Mouse (Mus musculus): ENCODE measurements around the gene Tarbp2.

The Tarbp2 gene

DNA sequence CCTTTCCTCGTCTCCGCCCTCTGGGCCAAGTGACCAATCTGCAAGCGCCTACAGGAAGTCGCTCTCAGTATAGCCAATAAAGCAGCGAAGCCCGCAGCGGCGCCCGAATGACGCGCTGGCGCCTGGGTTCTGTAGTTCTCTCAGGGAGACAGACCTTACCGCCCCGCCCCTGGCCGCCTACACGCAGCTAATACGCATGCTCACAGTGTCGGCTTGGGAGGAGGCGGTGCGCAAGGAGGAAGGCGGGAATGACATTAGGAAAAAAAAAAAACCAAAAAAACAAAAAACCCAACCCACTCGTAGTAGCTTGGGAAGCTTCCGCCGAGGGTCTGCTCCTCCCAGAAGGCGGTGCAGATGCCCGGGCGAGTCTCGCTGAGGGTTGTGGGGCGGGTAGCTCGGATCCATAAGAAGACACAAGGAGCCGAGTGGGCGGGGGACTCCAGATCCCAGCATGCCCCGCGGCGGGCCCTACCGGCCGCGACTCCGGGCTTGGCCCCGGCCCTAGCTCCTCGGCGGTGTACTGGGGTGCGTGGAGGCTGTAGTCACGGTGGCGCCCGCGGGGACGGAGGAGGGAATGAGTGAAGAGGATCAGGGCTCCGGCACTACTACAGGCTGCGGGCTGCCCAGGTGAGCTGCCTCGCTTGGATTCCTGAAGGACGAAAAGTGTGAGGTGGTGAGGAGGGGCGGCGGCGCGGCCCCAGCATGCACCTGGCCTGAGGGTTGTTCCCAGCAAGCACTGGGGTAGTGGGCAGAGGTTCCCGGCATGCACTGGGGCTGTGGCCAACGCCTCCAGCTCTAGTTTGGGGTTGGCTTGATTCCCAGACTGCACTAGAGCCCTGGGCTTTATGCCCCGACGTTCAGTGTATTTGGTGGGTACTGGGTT lies at the start of gene Tarbp2:
Tarbp2 (plus strand) TSS at position 217 of the 883 bp plus-strand sequence.
- DNase-seq: peak; percentile 97

DNA sequence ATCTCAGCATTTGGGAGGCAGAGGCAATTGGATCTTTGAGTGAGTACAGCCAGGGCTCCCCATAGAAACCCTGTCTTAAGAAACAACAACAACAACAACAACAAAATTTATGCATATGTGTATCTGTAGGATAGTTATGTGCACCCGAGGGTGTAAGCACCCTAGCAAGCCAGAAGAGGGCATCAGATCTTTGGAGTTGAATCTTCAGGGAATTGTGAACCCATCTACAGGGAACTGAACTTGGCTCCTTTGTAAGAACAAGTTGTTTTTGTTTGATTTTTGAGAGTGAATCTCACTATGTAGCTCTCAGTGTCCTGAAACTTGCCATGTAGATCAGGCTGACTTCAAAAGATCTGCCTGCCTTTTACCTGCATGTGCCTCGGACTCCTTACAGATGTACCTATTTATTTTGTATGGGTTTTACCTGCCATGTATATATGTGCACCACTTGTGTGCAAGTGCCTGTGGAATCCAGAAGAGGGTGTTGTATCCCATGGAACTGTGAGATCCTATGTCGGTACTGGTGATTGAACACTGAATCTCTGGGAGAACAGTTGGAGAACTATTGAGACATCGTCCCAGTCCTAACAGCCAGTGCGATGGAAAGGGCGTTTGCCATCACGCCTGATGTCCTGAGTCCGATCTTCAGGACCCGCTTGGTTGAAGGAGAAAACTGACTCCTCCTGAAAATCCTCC lies 49.2 kb upstream of the Tarbp2 start:
- no peak for DNase-seq

DNA sequence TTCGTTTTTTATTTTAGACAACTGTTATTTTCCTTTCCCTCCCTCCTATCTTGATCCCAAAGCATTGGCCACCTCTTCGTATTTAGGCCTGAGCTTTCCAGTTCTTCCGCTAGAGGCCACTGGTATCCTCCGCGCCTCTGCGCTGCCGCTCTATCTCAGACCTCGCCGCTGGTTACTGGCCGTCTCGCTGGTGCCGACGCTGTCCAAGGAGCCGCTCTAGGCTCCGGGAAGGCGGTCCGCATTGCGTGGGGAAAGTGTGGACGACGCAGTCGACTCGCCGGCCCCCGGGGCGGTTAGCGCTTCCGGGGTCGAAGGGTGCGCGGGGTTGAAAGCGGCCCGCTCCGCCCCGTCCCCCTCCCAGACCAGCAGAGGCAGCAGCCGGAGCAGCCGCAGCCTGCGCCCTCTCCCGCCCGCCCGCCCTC lies 47.8 kb upstream of the Tarbp2 start, which contains the start of gene Pcbp2:
Pcbp2 (plus strand) TSS at position 357 of the 422 bp plus-strand sequence.
- DNase-seq: peak; percentile 94

DNA sequence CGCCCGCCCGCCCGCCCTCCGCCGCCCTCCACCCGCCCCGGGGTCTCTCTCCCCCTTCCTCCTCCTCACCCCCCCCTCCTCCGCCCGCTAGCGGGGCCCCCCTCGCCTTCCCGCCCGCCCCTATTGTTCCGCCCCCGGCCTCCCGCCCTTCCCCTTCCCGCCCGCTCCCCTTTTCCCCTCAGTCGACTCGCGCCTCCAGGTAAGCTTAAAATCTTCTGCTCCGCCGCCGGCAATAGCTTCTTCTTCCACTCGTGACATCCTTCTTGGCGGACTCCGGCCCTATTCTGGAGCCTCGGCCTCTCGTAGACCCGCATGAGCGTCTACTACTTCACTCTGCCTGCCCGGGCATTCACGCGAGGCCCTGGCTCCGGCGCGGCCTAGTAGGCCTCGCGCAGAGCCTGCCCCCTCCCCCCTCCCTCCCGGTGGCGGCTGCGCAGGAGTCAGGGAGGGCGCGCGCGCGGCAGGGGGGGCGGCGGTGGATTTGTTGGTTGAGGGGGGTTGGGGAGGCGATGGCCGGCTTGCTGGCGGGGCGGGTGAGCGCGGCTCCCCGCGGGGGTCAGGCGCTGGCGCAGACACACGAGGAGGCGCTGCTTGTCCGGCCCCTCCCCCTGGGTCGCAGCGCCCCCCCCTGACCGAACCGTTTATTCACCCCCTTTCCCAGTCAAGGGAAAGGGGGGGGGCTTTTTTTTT lies 47.2 kb upstream of the Tarbp2 start:
- DNase-seq: peak; percentile 87

DNA sequence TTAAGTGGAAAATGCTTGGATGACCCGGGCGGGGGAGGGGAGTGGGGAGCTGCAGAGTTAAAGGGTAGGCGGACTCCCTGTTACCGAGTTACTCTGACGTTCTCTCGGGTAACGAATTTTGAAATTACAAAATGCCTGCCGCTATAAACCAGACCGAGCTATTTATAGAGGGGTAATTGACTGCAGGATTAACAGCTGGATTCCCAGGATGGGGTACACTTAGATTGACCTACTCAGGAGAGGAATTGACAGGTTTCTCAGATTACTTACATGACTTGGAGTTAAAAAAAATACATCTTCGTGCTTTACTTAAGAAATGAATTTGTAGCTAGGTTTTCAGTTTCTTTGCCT lies 46.7 kb upstream of the Tarbp2 start:
- DNase-seq: no peak

DNA sequence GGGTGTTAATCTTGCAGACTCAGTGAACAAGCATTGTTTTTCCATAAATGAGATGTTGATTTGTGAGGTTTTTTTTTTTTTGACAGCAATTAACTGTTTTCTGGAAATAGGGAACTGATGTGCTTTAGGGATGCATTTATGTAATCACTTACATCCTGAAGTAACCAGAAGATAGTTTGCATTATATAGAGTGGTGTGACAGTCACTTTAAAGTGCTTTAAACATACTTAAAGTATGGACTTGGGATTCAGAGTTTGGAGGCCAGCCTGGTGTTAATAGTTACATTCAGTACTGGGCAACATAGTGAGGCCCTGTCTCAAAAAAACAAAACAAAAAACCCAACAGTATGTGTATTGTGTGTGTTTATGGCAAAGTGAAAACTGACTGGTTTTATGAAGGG lies 46.3 kb upstream of the Tarbp2 start:
- no peak for DNase-seq

DNA sequence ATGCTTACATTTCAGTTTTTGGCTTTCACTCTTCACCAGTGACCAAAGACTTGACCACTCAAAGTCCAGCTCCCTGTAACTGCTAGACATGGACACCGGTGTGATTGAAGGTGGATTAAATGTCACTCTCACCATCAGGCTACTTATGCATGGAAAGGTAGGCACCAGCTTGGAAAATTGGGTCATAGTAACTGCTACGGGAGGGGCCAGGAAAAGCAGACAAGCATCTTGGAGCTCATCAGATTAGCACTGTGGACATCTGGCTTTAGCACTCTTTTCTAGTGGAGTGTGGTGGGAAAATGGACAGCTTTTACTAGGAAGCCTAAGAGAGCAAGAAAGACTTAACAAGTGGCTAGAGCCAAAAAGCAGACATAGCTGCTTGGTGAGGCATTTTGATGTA lies 44.7 kb upstream of the Tarbp2 start:
- DNase-seq: no peak

DNA sequence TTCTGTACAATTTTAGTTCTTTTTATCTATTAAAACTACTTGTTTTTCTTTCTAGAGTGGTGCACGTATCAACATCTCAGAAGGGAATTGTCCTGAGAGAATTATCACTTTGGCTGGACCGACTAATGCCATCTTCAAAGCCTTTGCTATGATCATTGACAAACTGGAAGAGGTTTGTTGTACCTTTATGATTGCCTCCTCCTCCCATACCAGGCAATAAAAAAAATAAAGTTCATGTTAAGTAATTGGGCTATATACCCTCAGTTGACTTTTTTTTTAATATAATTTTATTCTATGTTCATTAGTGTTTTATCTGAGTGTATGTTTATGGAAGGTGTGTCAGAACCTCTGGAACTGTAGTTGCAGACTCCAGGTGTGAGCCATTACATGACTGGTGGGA lies 43.5 kb upstream of the Tarbp2 start:
- no peak for DNase-seq

DNA sequence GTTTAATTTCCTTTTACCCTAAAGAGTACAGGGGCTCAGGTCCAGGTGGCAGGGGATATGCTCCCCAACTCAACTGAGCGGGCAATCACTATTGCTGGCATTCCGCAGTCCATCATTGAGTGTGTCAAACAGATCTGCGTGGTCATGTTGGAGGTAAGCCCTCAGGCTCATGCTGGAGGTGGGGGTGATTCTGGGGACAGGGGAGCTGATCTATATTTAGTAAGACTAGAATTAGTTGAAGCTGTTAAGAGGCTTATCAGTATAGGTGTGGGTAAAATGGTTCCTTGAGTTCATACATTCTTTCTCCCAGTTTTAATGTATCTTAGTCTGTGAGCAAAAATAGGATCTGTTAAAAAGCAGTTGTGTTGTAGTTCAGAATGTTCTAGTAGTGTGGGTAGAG lies 34.9 kb upstream of the Tarbp2 start:
- no peak for DNase-seq

DNA sequence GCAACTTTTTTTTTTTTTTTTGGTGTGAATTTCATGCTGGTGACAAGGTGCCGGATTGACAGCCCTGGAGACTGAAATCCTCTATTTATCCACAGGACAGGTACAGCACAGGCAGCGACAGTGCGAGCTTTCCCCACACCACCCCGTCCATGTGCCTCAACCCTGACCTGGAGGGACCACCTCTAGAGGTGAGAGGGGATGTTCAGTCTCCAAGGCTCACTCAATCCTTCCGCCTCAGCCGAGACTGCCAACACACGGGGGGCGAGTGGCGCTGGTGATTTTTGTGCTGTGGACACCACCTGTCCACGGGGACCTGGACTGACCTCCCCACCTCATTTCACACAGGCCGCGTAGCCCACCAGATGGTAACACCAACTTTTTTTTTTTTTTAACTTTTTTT lies 32.1 kb upstream of the Tarbp2 start:
- no peak for DNase-seq

DNA sequence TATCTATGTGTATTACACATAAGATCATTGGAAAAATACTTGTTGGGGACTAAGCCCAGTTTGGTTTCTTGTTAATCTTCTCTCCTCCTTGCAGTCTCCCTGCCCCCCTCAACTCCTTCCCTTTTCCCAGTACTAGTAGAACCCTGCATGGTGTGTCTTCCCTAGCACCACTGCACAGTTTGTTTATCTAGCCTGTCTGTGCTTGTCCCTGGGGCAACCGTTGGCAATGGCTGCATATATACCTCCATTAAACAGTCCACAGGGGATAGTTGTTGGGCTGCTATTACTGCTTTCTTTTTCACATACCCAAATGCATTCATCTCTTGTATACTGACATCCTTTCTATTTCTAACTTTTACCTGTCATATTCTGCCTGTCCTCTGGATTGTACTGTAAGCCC lies 30.3 kb upstream of the Tarbp2 start:
- no peak for DNase-seq

DNA sequence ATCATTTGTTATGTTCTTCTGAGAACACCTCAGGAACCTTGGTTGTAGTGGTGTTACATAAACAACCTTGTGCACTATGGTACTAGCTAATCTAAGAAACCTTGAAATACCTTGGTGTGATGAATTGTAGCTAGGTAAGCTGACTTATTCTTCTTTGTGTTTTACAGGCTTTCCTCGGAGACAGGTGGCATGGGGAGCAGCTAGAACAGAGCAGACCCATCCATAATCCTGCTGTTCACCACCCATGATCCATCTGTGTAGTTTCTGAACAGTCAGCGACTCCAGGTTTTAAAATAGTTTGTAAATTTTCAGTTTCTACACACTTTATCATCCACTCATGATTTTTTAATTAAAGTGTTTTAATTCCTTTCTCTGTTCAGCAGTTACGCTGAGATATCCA lies 19.7 kb upstream of the Tarbp2 start:
- DNase-seq: no peak

DNA sequence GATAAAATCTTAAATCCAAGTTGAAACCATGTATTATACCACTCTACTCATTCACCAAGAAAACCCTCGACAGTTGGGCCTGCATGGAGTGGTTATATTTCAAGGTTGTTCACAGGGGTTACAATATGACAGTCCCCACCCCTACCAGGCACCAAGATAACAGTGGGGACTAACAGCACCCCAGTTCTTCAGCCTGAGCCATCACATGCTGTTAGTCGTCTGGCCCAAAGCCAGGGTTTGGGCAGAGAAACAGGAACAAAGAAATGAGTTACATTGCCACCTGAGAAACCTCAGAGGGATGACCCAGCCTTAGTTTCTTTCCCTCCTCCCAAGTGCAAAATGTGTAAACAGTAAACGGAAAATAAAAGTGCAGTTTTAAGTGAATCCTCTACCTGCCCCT lies 18.6 kb upstream of the Tarbp2 start:
- no peak for DNase-seq

DNA sequence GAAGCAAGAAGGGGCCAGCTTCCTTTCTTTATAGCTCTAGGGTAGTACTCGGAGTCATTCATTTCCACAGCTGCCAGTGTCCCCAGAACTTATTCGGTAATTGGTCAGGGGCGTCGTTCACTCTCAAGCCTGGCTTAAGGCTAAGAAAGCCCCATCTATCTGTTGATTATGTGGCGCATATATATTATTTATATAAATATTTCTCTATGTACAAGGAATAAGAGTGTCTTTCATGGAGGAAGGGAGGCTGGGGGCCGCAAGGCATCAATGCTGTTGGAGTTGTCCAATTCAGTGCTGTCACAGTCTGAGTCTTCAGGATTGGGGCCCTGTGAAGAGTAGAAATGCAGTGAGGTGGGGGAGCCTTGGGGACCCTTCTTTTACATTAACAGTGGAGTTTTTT lies 18.1 kb upstream of the Tarbp2 start:
- no peak for DNase-seq

DNA sequence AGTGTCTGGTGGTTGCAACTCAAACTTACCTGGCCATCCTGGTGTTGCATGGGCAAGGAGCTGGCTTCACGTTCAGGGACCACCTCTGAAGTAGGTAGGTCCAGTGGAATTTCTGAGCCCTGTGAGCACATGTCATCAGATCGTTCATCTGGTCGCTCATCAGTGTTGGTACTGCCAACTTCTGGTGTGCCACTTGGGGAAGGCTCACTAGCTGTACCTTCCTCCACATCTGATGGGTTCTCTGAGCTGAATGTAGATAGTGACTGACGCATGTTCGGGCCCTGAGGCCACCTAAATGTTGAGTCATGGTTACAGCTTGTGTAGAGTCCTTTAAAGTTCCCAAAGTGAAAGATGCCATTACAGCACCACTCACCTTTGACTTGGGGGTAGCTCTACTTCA lies 17.5 kb upstream of the Tarbp2 start:
- DNase-seq: no peak

DNA sequence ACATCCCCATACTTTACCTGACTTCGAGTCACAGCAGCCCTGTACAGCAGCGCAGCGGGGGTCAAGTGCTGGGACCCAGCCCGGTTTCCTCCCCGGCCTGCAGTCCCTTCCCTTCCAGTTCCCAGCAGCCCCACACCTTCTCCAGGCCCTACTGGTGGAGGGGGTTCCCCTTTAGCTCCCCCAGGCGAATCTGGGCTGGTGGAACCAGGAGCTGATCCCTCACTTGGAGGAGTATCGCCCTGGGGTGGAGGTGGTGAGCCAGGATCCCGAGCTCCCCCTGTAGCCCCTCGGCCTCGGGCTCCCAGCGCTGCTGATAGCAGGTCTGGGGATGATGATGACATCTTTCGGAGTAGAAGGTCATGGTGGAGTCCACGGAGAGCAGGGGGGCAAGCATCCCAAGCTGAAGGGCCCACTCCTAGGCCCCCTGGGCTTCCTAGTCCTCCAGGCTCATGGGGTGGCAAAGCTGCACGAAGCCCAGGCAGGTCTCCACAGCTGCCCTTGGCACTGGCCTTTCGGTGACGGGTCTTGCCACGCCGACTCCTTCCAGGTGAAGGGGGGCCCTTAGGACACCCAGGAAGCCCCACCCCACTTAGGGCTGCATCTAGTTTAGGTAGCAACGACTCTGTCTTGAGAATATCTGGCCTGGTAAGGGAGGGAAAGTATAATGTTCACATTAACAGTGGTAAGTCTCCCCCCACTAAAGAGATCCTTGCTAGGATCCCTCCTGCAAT lies 16.7 kb upstream of the Tarbp2 start:
- DNase-seq: no peak

DNA sequence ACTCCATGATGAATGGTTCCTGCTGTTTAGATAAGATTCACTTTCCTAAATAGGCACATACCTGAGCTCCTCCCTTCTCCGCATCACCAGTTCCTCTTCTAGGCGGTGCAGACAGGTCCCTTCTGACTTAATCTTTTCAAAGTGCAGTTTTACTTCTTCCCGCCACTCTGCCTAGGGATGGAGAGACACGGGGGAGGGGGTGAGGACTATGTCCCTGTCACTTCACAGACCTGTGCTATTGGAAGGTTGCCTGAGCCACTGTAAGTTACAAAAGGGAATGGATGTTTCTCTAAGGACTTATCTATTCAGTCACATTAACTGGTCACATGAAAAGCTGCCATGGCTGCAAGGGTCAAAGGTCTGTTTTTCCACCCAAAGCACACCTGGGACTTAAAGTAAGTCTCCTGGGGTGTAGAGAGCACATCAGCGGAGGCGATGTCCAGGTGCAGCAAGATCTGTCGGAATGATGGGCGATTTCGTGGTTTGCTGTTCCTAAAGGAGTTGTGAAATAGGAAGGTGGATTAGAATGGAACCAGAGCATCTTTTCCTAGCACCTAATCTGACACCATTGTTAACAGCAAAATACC lies 15.6 kb upstream of the Tarbp2 start:
- DNase-seq: no peak

DNA sequence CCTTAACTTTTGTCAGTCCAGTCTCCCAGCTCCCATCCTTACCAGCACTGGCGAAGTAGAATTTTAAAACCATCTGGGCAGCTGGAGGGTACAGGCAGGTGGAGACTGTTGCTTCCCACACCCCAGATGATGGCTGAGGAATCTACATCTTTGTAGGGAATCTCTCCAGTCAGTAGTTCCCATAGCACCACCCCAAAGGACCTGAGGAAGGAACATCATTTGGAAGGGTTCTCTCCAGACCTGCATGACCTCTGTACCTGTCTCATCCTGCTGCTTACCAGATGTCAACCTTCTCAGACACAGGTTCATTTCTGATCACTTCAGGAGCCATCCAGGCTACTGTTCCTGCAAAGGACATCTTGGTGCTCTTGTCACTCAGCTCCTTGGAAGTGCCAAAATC lies 14.5 kb upstream of the Tarbp2 start, which contains the start of gene Gm10337:
Gm10337 (plus strand) TSS at position 276 of the 400 bp plus-strand sequence.
- no peak for DNase-seq

DNA sequence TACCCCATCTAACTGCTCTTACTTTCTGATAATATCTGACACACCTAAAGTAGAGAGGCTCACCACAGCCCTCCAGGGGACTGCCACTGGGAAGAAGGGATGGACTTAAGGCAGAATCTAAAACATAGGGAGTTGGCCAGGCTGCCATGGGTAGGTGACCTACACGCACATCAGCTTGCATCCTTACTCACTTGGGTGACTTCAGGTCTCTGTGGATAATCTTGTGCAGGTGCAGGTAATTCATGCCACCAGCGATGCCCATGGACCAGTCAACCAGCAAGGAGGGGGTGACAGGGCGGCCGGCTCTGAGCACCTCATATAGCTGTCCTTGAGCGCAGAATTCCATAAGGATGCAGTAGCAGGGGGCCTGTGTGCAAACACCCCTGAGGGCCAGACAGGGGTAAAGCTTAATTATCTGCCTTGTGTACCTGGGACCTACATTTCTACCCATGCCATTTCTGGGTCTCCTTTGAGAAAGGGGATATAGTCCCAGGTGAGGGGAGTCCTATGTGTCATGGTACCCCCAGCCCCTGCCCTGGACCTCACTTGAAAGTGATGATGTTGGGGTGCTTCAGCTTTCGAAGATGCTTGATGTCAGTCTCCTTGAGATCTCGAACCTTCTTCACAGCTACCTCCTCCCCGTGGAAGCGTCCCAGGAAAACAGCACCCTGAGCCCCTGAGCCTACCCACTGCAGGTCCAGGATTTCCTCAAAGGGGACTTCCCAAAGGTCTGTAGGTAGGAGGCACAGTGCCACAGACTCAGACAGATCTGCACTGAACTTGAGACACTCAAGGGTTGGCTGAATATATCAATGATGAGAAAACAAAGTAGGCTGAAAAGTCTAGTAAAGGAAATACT lies 13.8 kb upstream of the Tarbp2 start:
- DNase-seq: no peak

DNA sequence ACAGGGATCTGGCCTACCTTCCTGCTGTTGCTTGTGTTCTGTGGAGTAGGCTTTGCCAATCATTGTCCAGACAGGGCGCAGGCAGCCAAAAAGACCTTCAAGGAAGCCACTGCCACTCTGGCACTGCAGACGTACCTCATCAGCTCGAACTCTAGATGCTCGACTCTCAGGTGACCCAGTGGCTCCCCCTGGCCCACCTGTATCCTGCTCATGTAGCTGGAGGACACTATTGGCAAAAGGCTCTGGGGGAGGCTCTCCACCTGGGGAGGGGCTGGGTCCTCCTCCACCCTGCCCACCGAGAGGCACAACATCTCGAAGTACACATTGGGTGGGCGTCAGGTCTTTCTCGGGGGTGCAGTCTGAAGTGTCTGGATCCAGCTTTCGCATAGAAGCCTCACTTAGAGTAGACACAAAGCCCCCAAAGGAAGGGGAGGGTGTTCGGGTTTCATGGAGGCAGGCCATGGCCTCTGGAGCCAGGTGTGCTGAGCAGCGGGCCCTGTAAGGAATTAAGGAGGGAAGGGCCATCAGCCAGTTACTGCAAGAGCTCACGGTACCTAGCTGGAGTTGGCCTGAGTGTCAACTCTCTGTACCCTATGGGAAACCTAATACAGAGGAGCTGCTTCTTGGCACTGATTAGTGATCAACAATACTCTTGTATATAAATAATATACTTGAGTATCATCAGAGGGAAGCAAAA lies 12.8 kb upstream of the Tarbp2 start:
- no peak for DNase-seq

Measured in thymus, postnatal 4 days (tissue).